Mouse (Mus musculus): Measurements from ENCODE around the gene Wfs1. TPM values are rescaled to one million over a fixed set of nuclear protein-coding genes. Genes with fewer than 3 reads are reported as not detected.

Wfs1 gene
- polyA plus RNA-seq, 1 experiment = 23.5 TPM

DNA sequence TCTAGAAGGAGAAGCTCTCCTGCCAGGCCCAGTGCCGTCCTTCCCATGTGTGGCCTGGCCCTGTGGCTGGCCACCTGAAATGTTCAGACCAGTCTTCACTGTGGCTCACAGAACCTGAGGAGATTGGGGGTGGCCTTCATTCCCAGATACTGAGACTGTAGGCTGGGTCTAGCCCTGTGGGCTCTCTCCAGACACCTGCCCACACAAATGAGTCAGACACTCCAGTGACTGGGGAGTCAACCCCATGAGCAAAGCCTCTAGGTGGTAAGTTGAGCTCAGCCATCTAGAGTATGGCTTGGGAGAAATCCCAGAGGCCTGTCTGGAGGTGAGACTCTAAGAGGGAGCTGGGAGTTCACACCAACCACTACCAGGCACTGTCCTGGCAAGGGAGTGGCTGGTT lies 67.1 kb downstream of the Wfs1 start:
- Histone ChIP-seq H3K4me1 (ENCODE audit: control insufficient read depth, insufficient read depth, insufficient read length, low read length) (peaks cover 3% of the 10 kb centered on the region; the same call in 1 of the 2 replicates), H3K36me3 (ENCODE audit: control insufficient read depth, insufficient read depth, low read length) (no peaks in the 10 kb centered on the region), H3K27me3 (ENCODE audit: control insufficient read depth, insufficient read depth, low read length) (no peaks in the 10 kb centered on the region), H3K4me3 (ENCODE audit: low read depth, low read length) (no peak overlapping the region), H3K27ac (ENCODE audit: insufficient read depth, low read depth, low read length) (no peak overlapping the region)
- TF ChIP-seq POLR2A (IDR thresholded peaks at IDR 0.05; ENCODE audit: low read depth, low read length) = no peak
- TF ChIP-seq CTCF (IDR thresholded peaks at IDR 0.05; ENCODE audit: extremely low read depth, insufficient read length, insufficient replicate concordance, low read depth, low read length) = no peak
- WGBS = 86% methylated on average over 1 of the region's 1 CpGs

DNA sequence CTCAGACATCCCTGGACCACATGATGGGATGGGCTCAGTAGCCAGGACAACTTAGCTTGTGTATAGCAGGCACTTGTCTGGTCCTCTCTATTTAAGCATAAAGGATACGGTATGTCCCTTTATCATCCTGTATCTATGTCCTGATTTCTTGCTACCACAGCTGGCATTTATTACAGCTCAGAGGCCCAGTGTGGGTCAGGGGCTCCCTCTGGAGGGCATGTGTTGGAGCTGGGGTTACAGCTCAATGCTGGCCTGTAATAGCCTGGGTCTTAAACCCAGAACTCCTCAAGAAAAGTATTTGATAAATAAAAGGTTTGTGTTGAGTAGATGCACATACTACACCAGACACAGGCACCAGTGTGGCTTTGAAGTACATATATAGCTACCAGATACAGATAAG lies 68.9 kb downstream of the Wfs1 start:
- WGBS = 34% methylated on average over 1 of the region's 1 CpGs

DNA sequence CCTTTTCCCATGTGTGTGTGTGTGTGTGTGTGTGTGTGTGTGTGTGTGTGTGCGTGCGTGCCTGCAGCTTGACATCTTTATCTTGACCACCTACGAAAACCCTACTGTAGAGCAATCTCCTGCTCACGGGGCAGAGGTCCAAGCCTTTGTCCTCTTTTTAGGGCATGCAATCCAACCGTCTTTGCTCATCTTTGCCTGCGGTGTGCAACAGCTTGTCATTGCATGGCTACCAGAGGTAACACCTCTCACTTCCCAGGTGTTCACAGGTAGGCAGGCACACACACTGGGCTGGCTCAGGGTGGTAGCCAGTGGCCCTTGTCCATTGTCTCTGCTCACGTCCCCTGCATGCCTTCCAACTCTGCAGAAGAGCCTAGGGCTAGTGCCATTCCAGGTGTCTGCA lies 71.0 kb downstream of the Wfs1 start:
- Histone ChIP-seq H3K4me1 (ENCODE audit: control insufficient read depth, insufficient read depth, insufficient read length, low read length) (peaks cover 3% of the 10 kb centered on the region; the same call in 1 of the 2 replicates), H3K27me3 (ENCODE audit: control insufficient read depth, insufficient read depth, low read length) (no peaks in the 10 kb centered on the region), H3K4me3 (ENCODE audit: low read depth, low read length) (no peak overlapping the region), H3K27ac (ENCODE audit: insufficient read depth, low read depth, low read length) (no peak overlapping the region), H3K36me3 (ENCODE audit: control insufficient read depth, insufficient read depth, low read length) (no peaks in the 10 kb centered on the region)
- TF ChIP-seq CTCF (IDR thresholded peaks at IDR 0.05; ENCODE audit: extremely low read depth, insufficient read length, insufficient replicate concordance, low read depth, low read length) = no peak
- 68% methylated on average over 7 of the region's 7 CpGs for WGBS

More for the DNA sequence above, 68.9 kb downstream of the Wfs1 start:
- no peak overlapping the region for H3K4me3 ChIP-seq (ENCODE audit: low read depth, low read length)
- no peak overlapping the region for H3K27ac ChIP-seq (ENCODE audit: insufficient read depth, low read depth, low read length)
- H3K4me1 ChIP-seq (ENCODE audit: control insufficient read depth, insufficient read depth, insufficient read length, low read length) = peaks cover 3% of the 10 kb centered on the region; the same call in 1 of the 2 replicates
- TF ChIP-seq POLR2A (IDR thresholded peaks at IDR 0.05; ENCODE audit: low read depth, low read length) (no peak), CTCF (IDR thresholded peaks at IDR 0.05; ENCODE audit: extremely low read depth, insufficient read length, insufficient replicate concordance, low read depth, low read length) (no peak)
- H3K27me3 ChIP-seq (ENCODE audit: control insufficient read depth, insufficient read depth, low read length) = no peaks in the 10 kb centered on the region
- H3K36me3 ChIP-seq (ENCODE audit: control insufficient read depth, insufficient read depth, low read length) = no peaks in the 10 kb centered on the region

DNA sequence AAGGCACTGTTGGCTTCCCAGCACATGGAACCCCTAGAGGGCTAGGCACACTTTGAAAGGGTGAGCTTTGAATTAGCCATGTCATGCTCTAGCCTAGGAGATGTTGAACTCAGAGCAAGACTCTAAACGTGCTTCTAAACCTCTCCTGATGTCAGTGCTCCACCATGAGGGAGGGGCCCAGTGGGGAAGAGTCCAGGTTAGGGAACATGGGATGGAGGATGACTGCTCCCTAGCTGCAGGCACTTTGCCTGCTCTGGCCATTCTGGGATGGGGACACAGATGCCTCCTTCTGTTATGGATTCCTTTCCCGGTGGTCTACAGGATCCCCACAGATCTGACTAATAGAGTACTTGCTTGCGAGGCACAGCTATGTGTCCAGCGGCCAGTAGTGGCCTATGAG lies 71.8 kb downstream of the Wfs1 start:
- TF ChIP-seq POLR2A (IDR thresholded peaks at IDR 0.05; ENCODE audit: low read depth, low read length) = no peak
- TF ChIP-seq CTCF (IDR thresholded peaks at IDR 0.05; ENCODE audit: extremely low read depth, insufficient read length, insufficient replicate concordance, low read depth, low read length) = no peak
- 75% methylated on average over 4 of the region's 4 CpGs for WGBS
- peaks cover 3% of the 10 kb centered on the region; the same call in 1 of the 2 replicates for H3K4me1 ChIP-seq (ENCODE audit: control insufficient read depth, insufficient read depth, insufficient read length, low read length)

DNA sequence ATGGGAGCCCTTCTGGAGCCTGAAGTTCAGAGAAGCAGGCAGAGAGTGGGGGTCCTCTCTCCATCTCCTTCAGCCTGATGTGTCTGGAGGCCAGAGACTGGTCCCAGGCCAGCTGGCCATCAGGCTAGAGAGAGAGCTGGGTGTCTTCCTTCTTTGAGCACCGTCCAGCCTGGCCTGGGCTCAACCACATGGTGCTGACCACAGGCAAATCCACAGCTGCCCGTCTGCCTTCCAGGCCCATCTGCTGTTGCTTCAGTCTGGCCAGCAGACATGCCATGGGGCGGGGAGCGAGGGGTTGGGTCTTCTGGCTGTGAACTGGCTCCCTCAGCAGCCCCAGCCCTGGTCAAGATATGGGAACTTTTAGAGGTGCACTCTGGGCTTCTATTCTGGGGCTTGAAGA lies 72.4 kb downstream of the Wfs1 start:
- TF ChIP-seq POLR2A (IDR thresholded peaks at IDR 0.05; ENCODE audit: low read depth, low read length) = no peak
- no peak for TF ChIP-seq CTCF (IDR thresholded peaks at IDR 0.05; ENCODE audit: extremely low read depth, insufficient read length, insufficient replicate concordance, low read depth, low read length)

More for the DNA sequence above, 71.8 kb downstream of the Wfs1 start:
- H3K4me3 ChIP-seq (ENCODE audit: low read depth, low read length) = no peak overlapping the region
- H3K27me3 ChIP-seq (ENCODE audit: control insufficient read depth, insufficient read depth, low read length) = no peaks in the 10 kb centered on the region
- H3K36me3 ChIP-seq (ENCODE audit: control insufficient read depth, insufficient read depth, low read length) = no peaks in the 10 kb centered on the region
- H3K27ac ChIP-seq (ENCODE audit: insufficient read depth, low read depth, low read length) = no peak overlapping the region

More for the DNA sequence above, 72.4 kb downstream of the Wfs1 start:
- peaks cover 3% of the 10 kb centered on the region; the same call in 1 of the 2 replicates for H3K4me1 ChIP-seq (ENCODE audit: control insufficient read depth, insufficient read depth, insufficient read length, low read length)
- H3K27ac ChIP-seq (ENCODE audit: insufficient read depth, low read depth, low read length) = no peak overlapping the region
- H3K36me3 ChIP-seq (ENCODE audit: control insufficient read depth, insufficient read depth, low read length) = no peaks in the 10 kb centered on the region
- no peaks in the 10 kb centered on the region for H3K27me3 ChIP-seq (ENCODE audit: control insufficient read depth, insufficient read depth, low read length)
- WGBS = 69% methylated on average over 4 of the region's 4 CpGs
- H3K4me3 ChIP-seq (ENCODE audit: low read depth, low read length) = no peak overlapping the region

Other genes starting within 250 kb of the Wfs1 start
- 30.4 and 31.0 TPM in 2 replicates for gene Bloc1s4, start 240.6 kb downstream of the Wfs1 start, polyA plus RNA-seq (2012; rRNA removed)
- 69.3 and 132 TPM in 2 replicates for gene Mrfap1, start 192.4 kb downstream of the Wfs1 start, polyA plus RNA-seq (2012; rRNA removed)
- gene Man2b2, start 158.6 kb downstream of the Wfs1 start, polyA plus RNA-seq (2012; rRNA removed) = 57.4 and 104 TPM in 2 replicates
- gene Ppp2r2c, start 120.7 kb downstream of the Wfs1 start, polyA plus RNA-seq (2012; rRNA removed) = 0.62 and 0.89 TPM in 2 replicates
- gene Gm1043, start 96.2 kb upstream of the Wfs1 start, polyA plus RNA-seq (2012; rRNA removed) = 0.32 and 0.85 TPM in 2 replicates

Data from small intestine, adult 2 months (tissue).